Mouse (Mus musculus): Measurements from ENCODE around the gene Rcor1. TPM values are rescaled to one million over a fixed set of nuclear protein-coding genes. Genes with fewer than 3 reads are reported as not detected.

The Rcor1 gene
- polyA plus RNA-seq, 1 experiment from 2014 or later = 7.0 TPM

GRCm38 (mm10) chr12:111097036-111097435 is 57.9 kb downstream of the Rcor1 start:
- no peaks in the 10 kb centered on the region for H3K9me3 ChIP-seq (ENCODE audit: control insufficient read depth)
- peaks cover 33% of the 10 kb centered on the region for H3K36me3 ChIP-seq (ENCODE audit: control insufficient read depth, insufficient read depth)
- H3K27me3 ChIP-seq (replicated peaks; ENCODE audit: control insufficient read depth, insufficient read depth, low read length) = no peaks in the 10 kb centered on the region
- no peak for ATAC-seq
- no peak overlapping the region for H3K27ac ChIP-seq (ENCODE audit: low read depth, low read length)
- no peak overlapping the region for H3K4me2 ChIP-seq (replicated peaks; ENCODE audit: low read depth)
- H3K4me1 ChIP-seq (replicated peaks; ENCODE audit: control insufficient read depth, insufficient read depth, low read length) = no peaks in the 10 kb centered on the region
- no peak overlapping the region for H3K9ac ChIP-seq (ENCODE audit: low read depth, low read length)
- H3K4me3 ChIP-seq (ENCODE audit: low read depth, low read length) = no peak overlapping the region
- no peak for TF ChIP-seq CTCF (IDR thresholded peaks at IDR 0.05; ENCODE audit: low read depth)
- whole genome bisulfite sequencing = 96% methylated on average over 8 of the region's 8 CpGs

GRCm38 (mm10) chr12:111111176-111111575 is 72.0 kb downstream of the Rcor1 start:
- whole genome bisulfite sequencing = 95% methylated on average over 8 of the region's 8 CpGs
- Histone ChIP-seq H3K9ac (ENCODE audit: low read depth, low read length) (no peak overlapping the region), H3K4me1 (replicated peaks; ENCODE audit: control insufficient read depth, insufficient read depth, low read length) (no peaks in the 10 kb centered on the region), H3K9me3 (ENCODE audit: control insufficient read depth) (no peaks in the 10 kb centered on the region), H3K27me3 (replicated peaks; ENCODE audit: control insufficient read depth, insufficient read depth, low read length) (no peaks in the 10 kb centered on the region), H3K4me2 (replicated peaks; ENCODE audit: low read depth) (no peak overlapping the region), H3K36me3 (ENCODE audit: control insufficient read depth, insufficient read depth) (peaks cover 78% of the 10 kb centered on the region), H3K27ac (ENCODE audit: low read depth, low read length) (no peak overlapping the region), H3K4me3 (ENCODE audit: low read depth, low read length) (no peak overlapping the region)
- no peak for ATAC-seq
- TF ChIP-seq CTCF (IDR thresholded peaks at IDR 0.05; ENCODE audit: low read depth) = no peak

- Histone ChIP-seq H3K4me3 (ENCODE audit: low read depth, low read length) (no peak overlapping the region), H3K27ac (ENCODE audit: low read depth, low read length) (no peak overlapping the region), H3K9ac (ENCODE audit: low read depth, low read length) (no peak overlapping the region), H3K4me2 (replicated peaks; ENCODE audit: low read depth) (no peak overlapping the region), H3K27me3 (replicated peaks; ENCODE audit: control insufficient read depth, insufficient read depth, low read length) (no peaks in the 10 kb centered on the region), H3K9me3 (ENCODE audit: control insufficient read depth) (no peaks in the 10 kb centered on the region), H3K4me1 (replicated peaks; ENCODE audit: control insufficient read depth, insufficient read depth, low read length) (no peaks in the 10 kb centered on the region), H3K36me3 (ENCODE audit: control insufficient read depth, insufficient read depth) (peaks cover 71% of the 10 kb centered on the region)
- 90% methylated on average over 5 of the region's 5 CpGs for WGBS
- TF ChIP-seq CTCF (IDR thresholded peaks at IDR 0.05; ENCODE audit: low read depth) = no peak
- no peak for ATAC-seq
Observed at GRCm38 (mm10) chr12:111114593-111114992, 75.4 kb downstream of the Rcor1 start.

- no peak overlapping the region for H3K27ac ChIP-seq (ENCODE audit: low read depth, low read length)
- H3K4me3 ChIP-seq (ENCODE audit: low read depth, low read length) = no peak overlapping the region
- 95% methylated on average over 5 of the region's 5 CpGs for WGBS
- no peak overlapping the region for H3K4me2 ChIP-seq (replicated peaks; ENCODE audit: low read depth)
- no peak overlapping the region for H3K9ac ChIP-seq (ENCODE audit: low read depth, low read length)
- no peak for TF ChIP-seq CTCF (IDR thresholded peaks at IDR 0.05; ENCODE audit: low read depth)
- H3K4me1 ChIP-seq (replicated peaks; ENCODE audit: control insufficient read depth, insufficient read depth, low read length) = no peaks in the 10 kb centered on the region
- no peaks in the 10 kb centered on the region for H3K27me3 ChIP-seq (replicated peaks; ENCODE audit: control insufficient read depth, insufficient read depth, low read length)
- H3K9me3 ChIP-seq (ENCODE audit: control insufficient read depth) = no peaks in the 10 kb centered on the region
- peaks cover 29% of the 10 kb centered on the region for H3K36me3 ChIP-seq (ENCODE audit: control insufficient read depth, insufficient read depth)
- ATAC-seq = no peak
Observed at GRCm38 (mm10) chr12:111119506-111120085, 80.4 kb downstream of the Rcor1 start.

- no peak for ATAC-seq
- H3K9me3 ChIP-seq (ENCODE audit: control insufficient read depth) = no peaks in the 10 kb centered on the region
- 90% methylated on average over 9 of the region's 9 CpGs for WGBS
Observed at GRCm38 (mm10) chr12:111120976-111121645, 82.0 kb downstream of the Rcor1 start.

GRCm38 (mm10) chr12:111122332-111122852 is 83.2 kb downstream of the Rcor1 start:
- no peaks in the 10 kb centered on the region for H3K27me3 ChIP-seq (replicated peaks; ENCODE audit: control insufficient read depth, insufficient read depth, low read length)
- H3K9ac ChIP-seq (ENCODE audit: low read depth, low read length) = no peak overlapping the region
- ATAC-seq = no peak
- H3K4me3 ChIP-seq (ENCODE audit: low read depth, low read length) = no peak overlapping the region
- no peak overlapping the region for H3K4me2 ChIP-seq (replicated peaks; ENCODE audit: low read depth)
- peaks cover 15% of the 10 kb centered on the region for H3K36me3 ChIP-seq (ENCODE audit: control insufficient read depth, insufficient read depth)
- H3K9me3 ChIP-seq (ENCODE audit: control insufficient read depth) = no peaks in the 10 kb centered on the region
- peak; percentile 77 for TF ChIP-seq CTCF (IDR thresholded peaks at IDR 0.05; ENCODE audit: low read depth)
- H3K4me1 ChIP-seq (replicated peaks; ENCODE audit: control insufficient read depth, insufficient read depth, low read length) = no peaks in the 10 kb centered on the region
- H3K27ac ChIP-seq (ENCODE audit: low read depth, low read length) = no peak overlapping the region

More at GRCm38 (mm10) chr12:111120976-111121645, 82.0 kb downstream of the Rcor1 start:
- Histone ChIP-seq H3K4me3 (ENCODE audit: low read depth, low read length) (no peak overlapping the region), H3K4me2 (replicated peaks; ENCODE audit: low read depth) (no peak overlapping the region), H3K27me3 (replicated peaks; ENCODE audit: control insufficient read depth, insufficient read depth, low read length) (no peaks in the 10 kb centered on the region), H3K4me1 (replicated peaks; ENCODE audit: control insufficient read depth, insufficient read depth, low read length) (no peaks in the 10 kb centered on the region), H3K9ac (ENCODE audit: low read depth, low read length) (no peak overlapping the region), H3K27ac (ENCODE audit: low read depth, low read length) (no peak overlapping the region), H3K36me3 (ENCODE audit: control insufficient read depth, insufficient read depth) (peaks cover 25% of the 10 kb centered on the region)
- TF ChIP-seq CTCF (IDR thresholded peaks at IDR 0.05; ENCODE audit: low read depth) = no peak
